Mouse (Mus musculus): Measurements from ENCODE around the gene Tpp2. TPM values are rescaled to one million over a fixed set of nuclear protein-coding genes. Genes with fewer than 3 reads are reported as not detected.

Gene Tpp2
- polyA plus RNA-seq, 1 experiment from 2014 or later = 66.9 TPM

DNA sequence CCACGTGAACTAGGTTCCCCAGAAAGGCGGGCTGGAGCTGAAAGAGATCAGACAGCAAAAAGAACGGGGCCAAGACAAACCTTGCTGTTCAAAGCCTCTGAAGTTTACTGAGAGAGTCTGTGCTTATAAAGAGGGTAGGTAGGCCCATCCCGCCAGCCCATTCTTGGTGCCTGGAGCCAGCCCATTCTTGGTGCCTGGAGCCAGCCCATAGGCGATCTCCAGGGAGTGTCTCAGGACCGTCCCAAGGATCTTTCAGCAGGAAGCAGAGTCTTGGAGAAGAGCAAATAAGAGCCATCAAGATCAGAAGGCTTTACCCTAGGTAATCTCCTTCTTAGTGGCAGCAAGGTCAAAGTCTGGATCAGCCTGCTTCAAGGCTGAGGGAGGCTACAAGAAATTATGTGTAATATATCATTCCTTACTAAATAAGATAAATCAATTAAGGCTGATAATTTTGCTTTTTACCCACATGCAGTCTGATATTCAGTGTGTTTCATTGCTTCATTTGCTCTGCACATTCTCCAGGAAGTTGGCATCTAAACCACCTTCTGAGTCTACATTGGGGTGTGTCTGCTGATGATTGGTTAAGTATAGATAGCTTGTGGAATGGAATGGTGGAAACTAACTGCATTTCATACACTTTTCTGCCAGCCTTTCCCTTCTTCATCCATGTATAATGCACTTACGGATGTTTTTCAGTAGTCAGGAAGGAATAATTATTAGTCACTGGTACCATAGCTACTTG lies 8.2 kb downstream of the Tpp2 start:
- Histone ChIP-seq H3K4me2 (no peak overlapping the region), H3K36me3 (peaks cover 40% of the 10 kb centered on the region), H3K27me3 (no peaks in the 10 kb centered on the region), H3K9me3 (replicated peaks) (no peaks in the 10 kb centered on the region), H3K4me3 (replicated peaks) (no peak overlapping the region), H3K9ac (no peak overlapping the region), H3K4me1 (peaks cover under 1% of the 10 kb centered on the region), H3K27ac (no peak overlapping the region)
- WGBS = 95% methylated on average over 7 of the region's 7 CpGs
- no peak for ATAC-seq (replicated peaks; ENCODE audit: low FRiP score)

- H3K9ac ChIP-seq = no peak overlapping the region
- H3K4me3 ChIP-seq (replicated peaks) = no peak overlapping the region
- peaks cover 43% of the 10 kb centered on the region for H3K36me3 ChIP-seq
- H3K9me3 ChIP-seq (replicated peaks) = no peaks in the 10 kb centered on the region
- ATAC-seq (replicated peaks; ENCODE audit: low FRiP score) = no peak
- no peak overlapping the region for H3K27ac ChIP-seq
- WGBS = 93% methylated on average over 2 of the region's 2 CpGs
- no peak overlapping the region for H3K4me2 ChIP-seq
- no peaks in the 10 kb centered on the region for H3K27me3 ChIP-seq
- no peaks in the 10 kb centered on the region for H3K4me1 ChIP-seq
Measured at GRCm38 (mm10) chr1:43942814-43943213, 9.4 kb downstream of the Tpp2 start.

DNA sequence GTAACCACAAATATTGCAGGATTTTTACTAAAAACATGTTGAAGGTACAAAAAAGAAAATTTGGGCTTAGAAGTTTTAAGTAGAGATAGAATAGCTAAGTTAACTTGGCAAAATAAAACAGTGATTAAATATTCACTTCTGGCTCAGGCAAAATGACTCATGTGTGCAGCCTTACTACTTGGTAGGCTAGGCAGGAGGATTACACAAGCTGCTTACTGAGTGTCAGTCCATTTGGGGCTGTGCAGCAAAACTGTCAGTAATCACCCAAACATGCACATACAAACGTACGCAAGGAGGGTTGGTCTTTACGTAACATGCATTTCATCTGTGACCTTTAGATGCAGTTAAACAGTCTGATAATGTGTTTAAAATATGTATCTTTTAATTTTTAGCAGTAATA lies 20.2 kb downstream of the Tpp2 start:
- WGBS = 93% methylated on average over 3 of the region's 3 CpGs
- peaks cover 54% of the 10 kb centered on the region for H3K36me3 ChIP-seq
- H3K9ac ChIP-seq = no peak overlapping the region

GRCm38 (mm10) chr1:43964381-43964780 lies 30.9 kb downstream of the Tpp2 start:
- WGBS = 93% methylated on average over 4 of the region's 4 CpGs
- H3K4me2 ChIP-seq = no peak overlapping the region
- no peak for ATAC-seq (replicated peaks; ENCODE audit: low FRiP score)
- no peak overlapping the region for H3K4me3 ChIP-seq (replicated peaks)
- H3K27ac ChIP-seq = no peak overlapping the region
- H3K9me3 ChIP-seq (replicated peaks) = no peaks in the 10 kb centered on the region
- no peaks in the 10 kb centered on the region for H3K27me3 ChIP-seq
- no peak overlapping the region for H3K9ac ChIP-seq
- H3K4me1 ChIP-seq = no peaks in the 10 kb centered on the region
- H3K36me3 ChIP-seq = peaks cover 59% of the 10 kb centered on the region

More for the DNA sequence above, 20.2 kb downstream of the Tpp2 start:
- no peak overlapping the region for H3K27ac ChIP-seq
- H3K27me3 ChIP-seq = no peaks in the 10 kb centered on the region
- no peak overlapping the region for H3K4me2 ChIP-seq
- H3K4me1 ChIP-seq = no peaks in the 10 kb centered on the region
- H3K9me3 ChIP-seq (replicated peaks) = no peaks in the 10 kb centered on the region
- H3K4me3 ChIP-seq (replicated peaks) = no peak overlapping the region
- no peak for ATAC-seq (replicated peaks; ENCODE audit: low FRiP score)

- 85% methylated on average over 4 of the region's 4 CpGs for WGBS
- no peaks in the 10 kb centered on the region for H3K27me3 ChIP-seq
- H3K27ac ChIP-seq = no peak overlapping the region
- H3K36me3 ChIP-seq = peaks cover 61% of the 10 kb centered on the region
- no peaks in the 10 kb centered on the region for H3K4me1 ChIP-seq
- H3K9ac ChIP-seq = no peak overlapping the region
- no peaks in the 10 kb centered on the region for H3K9me3 ChIP-seq (replicated peaks)
- H3K4me3 ChIP-seq (replicated peaks) = no peak overlapping the region
- H3K4me2 ChIP-seq = no peak overlapping the region
- ATAC-seq (replicated peaks; ENCODE audit: low FRiP score) = no peak
Measured at GRCm38 (mm10) chr1:43966756-43967155, 33.3 kb downstream of the Tpp2 start.

DNA sequence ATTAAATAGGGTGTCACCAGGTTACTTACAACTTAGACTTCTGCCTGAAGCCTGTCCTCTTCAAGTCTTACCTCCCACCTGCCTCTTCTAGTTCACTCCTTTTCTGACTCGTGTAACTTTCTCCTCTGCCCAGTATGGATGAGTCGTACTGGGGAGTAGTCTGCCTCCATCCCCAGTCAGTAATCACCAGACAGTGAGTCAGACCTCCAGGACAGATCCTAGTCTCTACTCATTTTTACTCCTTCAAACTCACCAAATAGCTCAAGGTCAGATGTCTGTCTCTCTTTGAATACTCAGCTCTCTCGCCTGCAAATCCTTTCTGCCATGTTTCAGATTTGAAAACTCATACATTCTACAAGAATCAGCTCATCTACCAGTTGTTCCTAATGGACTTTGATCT lies 35.9 kb downstream of the Tpp2 start:
- WGBS = 82% methylated on average over 3 of the region's 3 CpGs
- Histone ChIP-seq H3K27me3 (no peaks in the 10 kb centered on the region), H3K4me3 (replicated peaks) (no peak overlapping the region), H3K4me2 (no peak overlapping the region), H3K9ac (no peak overlapping the region), H3K4me1 (no peaks in the 10 kb centered on the region), H3K36me3 (peaks cover 62% of the 10 kb centered on the region), H3K27ac (no peak overlapping the region), H3K9me3 (replicated peaks) (no peaks in the 10 kb centered on the region)
- ATAC-seq (replicated peaks; ENCODE audit: low FRiP score) = no peak

GRCm38 (mm10) chr1:43971089-43971488 lies 37.6 kb downstream of the Tpp2 start:
- Histone ChIP-seq H3K4me2 (no peak overlapping the region), H3K4me3 (replicated peaks) (no peak overlapping the region), H3K4me1 (no peaks in the 10 kb centered on the region), H3K9me3 (replicated peaks) (no peaks in the 10 kb centered on the region), H3K27me3 (no peaks in the 10 kb centered on the region), H3K9ac (no peak overlapping the region), H3K27ac (no peak overlapping the region), H3K36me3 (peaks cover 65% of the 10 kb centered on the region)
- WGBS = 75% methylated on average over 3 of the region's 3 CpGs
- no peak for ATAC-seq (replicated peaks; ENCODE audit: low FRiP score)

DNA sequence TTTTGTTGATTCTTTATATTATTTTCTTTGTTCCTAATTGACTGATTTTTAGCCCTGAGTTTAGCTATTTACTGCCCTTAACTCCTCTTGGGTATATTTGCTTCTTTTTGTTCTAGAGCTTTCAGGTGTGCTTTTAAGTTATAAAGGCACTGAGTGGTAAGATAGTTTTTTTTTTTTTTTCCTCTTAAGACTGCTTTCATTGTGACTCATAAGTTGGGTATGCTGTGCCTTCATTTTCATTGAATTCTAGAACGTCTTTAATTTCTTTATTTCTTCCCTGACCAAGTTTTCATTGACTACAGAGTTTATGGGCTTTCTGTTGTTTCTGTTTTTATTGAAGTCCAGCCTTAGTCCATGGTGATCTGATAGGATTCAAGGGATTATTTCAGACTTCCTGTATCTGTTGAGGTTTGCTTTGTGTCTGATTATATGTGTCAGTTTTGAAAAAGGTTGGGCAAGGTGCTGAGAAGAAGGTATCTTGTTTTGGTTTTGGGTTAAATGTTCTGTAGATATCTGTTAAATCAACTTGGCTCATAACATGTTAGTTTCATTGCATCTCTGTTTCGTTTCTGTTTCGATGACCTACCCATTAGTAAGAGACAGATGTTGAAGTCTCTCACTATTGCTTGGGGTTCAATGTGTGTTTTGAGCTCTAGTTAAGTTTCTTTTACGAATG lies 63.6 kb downstream of the Tpp2 start:
- 93% methylated on average over 4 of the region's 4 CpGs for WGBS

DNA sequence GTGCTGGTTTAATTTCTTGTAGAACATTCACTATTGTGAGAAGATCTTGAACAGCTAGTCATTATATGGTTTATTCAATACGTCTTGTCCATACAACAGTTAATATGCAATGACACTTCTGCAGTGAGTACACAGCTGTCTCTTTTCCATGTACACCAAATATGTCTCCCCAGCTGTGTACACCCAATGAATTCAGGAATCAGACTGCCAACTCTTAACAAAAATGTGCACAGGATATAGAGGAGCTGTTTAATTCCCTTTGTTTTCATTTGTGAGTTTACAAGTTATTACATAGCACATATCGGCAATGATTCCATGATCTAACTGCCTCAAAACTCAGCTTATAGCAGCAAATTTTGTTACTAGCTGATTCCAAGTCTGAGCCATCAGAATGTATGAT lies 71.1 kb downstream of the Tpp2 start:
- no peak overlapping the region for H3K27ac ChIP-seq
- WGBS = 98% methylated on average over 2 of the region's 2 CpGs
- no peaks in the 10 kb centered on the region for H3K9me3 ChIP-seq (replicated peaks)
- no peaks in the 10 kb centered on the region for H3K27me3 ChIP-seq
- peaks cover 46% of the 10 kb centered on the region for H3K36me3 ChIP-seq
- no peak overlapping the region for H3K9ac ChIP-seq
- no peaks in the 10 kb centered on the region for H3K4me1 ChIP-seq
- no peak for ATAC-seq (replicated peaks; ENCODE audit: low FRiP score)
- no peak overlapping the region for H3K4me3 ChIP-seq (replicated peaks)
- H3K4me2 ChIP-seq = no peak overlapping the region

More for the DNA sequence above, 63.6 kb downstream of the Tpp2 start:
- Histone ChIP-seq H3K27ac (no peak overlapping the region), H3K4me3 (replicated peaks) (no peak overlapping the region), H3K36me3 (peaks cover 70% of the 10 kb centered on the region), H3K4me1 (no peaks in the 10 kb centered on the region), H3K9me3 (replicated peaks) (peaks cover 4% of the 10 kb centered on the region; the same call in 1 of the 2 replicates), H3K27me3 (no peaks in the 10 kb centered on the region), H3K9ac (no peak overlapping the region), H3K4me2 (no peak overlapping the region)
- ATAC-seq (replicated peaks; ENCODE audit: low FRiP score) = no peak

DNA sequence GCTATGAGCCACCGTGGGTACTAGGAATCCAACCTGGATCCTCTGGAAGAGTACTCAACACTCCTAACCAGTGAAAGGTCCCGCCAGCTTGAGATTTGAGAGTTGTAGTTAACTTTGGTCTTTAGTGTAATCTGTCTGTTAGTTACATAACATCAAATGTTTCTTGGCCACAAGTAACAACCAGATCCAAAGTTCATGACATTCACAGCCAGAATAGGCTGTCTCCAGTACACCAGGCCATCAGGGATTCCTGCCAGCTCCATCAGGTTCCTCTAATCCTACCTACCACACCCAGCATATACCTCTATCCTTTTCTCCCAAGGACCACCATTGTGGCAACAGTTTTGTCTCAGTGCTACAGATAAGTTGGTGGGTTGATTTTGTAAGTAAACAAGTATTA lies 82.1 kb downstream of the Tpp2 start:
- Histone ChIP-seq H3K4me1 (no peaks in the 10 kb centered on the region), H3K27ac (no peak overlapping the region)
- no peak for ATAC-seq (replicated peaks; ENCODE audit: low FRiP score)

GRCm38 (mm10) chr1:44019934-44020333 lies 86.5 kb downstream of the Tpp2 start, which contains the start of gene Mettl21c:
Gene Mettl21c (minus strand): TSS chr1:44020034.
- Histone ChIP-seq H3K4me3 (replicated peaks) (no peak within 1 kb of the TSS), H3K36me3 (no peaks in the 10 kb centered on the region), H3K4me1 (no peaks in the 10 kb centered on the region), H3K27me3 (no peaks in the 10 kb centered on the region), H3K9me3 (replicated peaks) (no peaks in the 10 kb centered on the region), H3K4me2 (no peak within 1 kb of the TSS), H3K9ac (no peak within 1 kb of the TSS), H3K27ac (no peak within 1 kb of the TSS)
- no peak for ATAC-seq (replicated peaks; ENCODE audit: low FRiP score)

More for the DNA sequence above, 82.1 kb downstream of the Tpp2 start:
- Histone ChIP-seq H3K27me3 (no peaks in the 10 kb centered on the region), H3K4me3 (replicated peaks) (no peak overlapping the region), H3K9ac (no peak overlapping the region), H3K4me2 (no peak overlapping the region), H3K9me3 (replicated peaks) (no peaks in the 10 kb centered on the region), H3K36me3 (no peaks in the 10 kb centered on the region)
- WGBS = 88% methylated on average over 2 of the region's 2 CpGs

- Histone ChIP-seq H3K36me3 (no peaks in the 10 kb centered on the region), H3K27ac (no peak overlapping the region), H3K4me2 (no peak overlapping the region), H3K27me3 (no peaks in the 10 kb centered on the region), H3K4me1 (no peaks in the 10 kb centered on the region), H3K9me3 (replicated peaks) (no peaks in the 10 kb centered on the region), H3K9ac (no peak overlapping the region), H3K4me3 (replicated peaks) (no peak overlapping the region)
- no peak for ATAC-seq (replicated peaks; ENCODE audit: low FRiP score)
- 90% methylated on average over 1 of the region's 1 CpGs for WGBS
Measured at GRCm38 (mm10) chr1:44022656-44023055, 89.2 kb downstream of the Tpp2 start.
